ENCODE assay signal across 20 mouse cellular contexts in the genomic region with DNA sequence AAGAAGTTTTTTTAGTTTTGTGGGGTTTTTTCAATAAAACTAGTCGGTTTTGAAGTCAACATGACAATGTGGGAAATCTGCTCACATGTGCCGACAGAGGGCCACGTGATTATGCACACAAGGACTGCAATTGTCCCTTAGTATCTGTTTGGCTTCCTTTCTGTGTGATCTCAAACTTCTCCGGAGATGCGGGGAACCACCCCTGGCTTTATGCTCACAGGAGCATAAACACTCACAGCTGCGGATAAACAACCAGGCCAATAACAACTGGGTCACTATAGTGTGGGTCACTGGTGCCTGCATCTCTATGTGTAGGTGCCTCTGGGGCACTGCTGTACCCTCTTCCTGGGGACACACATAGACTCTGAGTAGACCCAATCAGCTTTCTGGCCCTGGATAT. TPM values are rescaled to one million over a fixed set of nuclear protein-coding genes. Genes with fewer than 3 reads are reported as not detected.
DNase-seq lines count a peak whose midpoint lies in the region; ATAC-seq lines count a peak whose summit lies in the region.
"Had no signal": no experiment of that assay in that cellular context is flagged by ENCODE, and none has a peak within 500 bp of the region (broad histone marks: within the 10 kb centered on the region; RNA-seq: fewer than 3 reads in every experiment).

No protein-coding gene starts in this region.

- H3K4me1 ChIP-seq in forebrain, embryonic 13.5 days = peaks cover 43% of the 10 kb centered on the region
- H3K4me1 ChIP-seq in forebrain, embryonic 11.5 days (replicated peaks; ENCODE audit: control insufficient read depth, insufficient read depth, low read length) = peaks cover 19% of the 10 kb centered on the region; the same call in 1 of the 2 replicates
- peaks cover 40% of the 10 kb centered on the region for H3K4me1 ChIP-seq in midbrain, embryonic 13.5 days (replicated peaks)
- H3K4me1 ChIP-seq in midbrain, embryonic 10.5 days = peaks cover 49% of the 10 kb centered on the region
- H3K4me1 ChIP-seq in hindbrain, embryonic 15.5 days (replicated peaks) = peaks cover 34% of the 10 kb centered on the region
- peaks cover 39% of the 10 kb centered on the region for H3K4me1 ChIP-seq in neural tube, embryonic 13.5 days (replicated peaks)

- H3K9me3 ChIP-seq in forebrain, embryonic 13.5 days (replicated peaks) = no peaks in the 10 kb centered on the region
- H3K9me3 ChIP-seq in forebrain, embryonic 11.5 days (ENCODE audit: control insufficient read depth, low read length) = no peaks in the 10 kb centered on the region
- no peaks in the 10 kb centered on the region for H3K9me3 ChIP-seq in midbrain, embryonic 13.5 days
- no peaks in the 10 kb centered on the region for H3K9me3 ChIP-seq in midbrain, embryonic 10.5 days (replicated peaks)
- no peaks in the 10 kb centered on the region for H3K9me3 ChIP-seq in hindbrain, embryonic 15.5 days
- no peaks in the 10 kb centered on the region for H3K9me3 ChIP-seq in neural tube, embryonic 13.5 days
- H3K9me3 ChIP-seq: heart, embryonic 10.5 days had no signal

- DNase-seq in forebrain, embryonic 11.5 days (ENCODE audit: low spot score) = no peak
- no peak for DNase-seq in midbrain, embryonic 10.5 days (ENCODE audit: low spot score)
- no peak for DNase-seq in T-cell, adult 2 months (ENCODE audit: low spot score)
- no peak for DNase-seq in lung, postnatal 10 days
- DNase-seq: adrenal gland, postnatal 36 days; cerebellum, adult 11-12 months; cerebellum, postnatal 14 days; embryo, embryonic 11 days; kidney, adult 2 months; kidney, postnatal 14 days; lung, adult 18-20 months; right cerebral cortex, postnatal 14 days had no signal

- H3K4me2 ChIP-seq in forebrain, embryonic 13.5 days = peak overlapping the region; percentile 83
- no peak overlapping the region for H3K4me2 ChIP-seq in forebrain, embryonic 11.5 days (ENCODE audit: low read depth, low read length, severe bottlenecking)
- peak overlapping the region; percentile 94 for H3K4me2 ChIP-seq in midbrain, embryonic 13.5 days (replicated peaks)
- peak overlapping the region; percentile 97 for H3K4me2 ChIP-seq in hindbrain, embryonic 15.5 days
- H3K4me2 ChIP-seq in neural tube, embryonic 13.5 days = peak overlapping the region; percentile 96
- H3K4me2 ChIP-seq: liver, embryonic 11.5 days had no signal

- no peaks in the 10 kb centered on the region for H3K36me3 ChIP-seq in forebrain, embryonic 13.5 days (ENCODE audit: poor library complexity, severe bottlenecking)
- no peaks in the 10 kb centered on the region for H3K36me3 ChIP-seq in forebrain, embryonic 11.5 days (ENCODE audit: control insufficient read depth, insufficient read depth, low read length)
- no peaks in the 10 kb centered on the region for H3K36me3 ChIP-seq in midbrain, embryonic 13.5 days
- H3K36me3 ChIP-seq in midbrain, embryonic 10.5 days = peaks cover 13% of the 10 kb centered on the region
- no peaks in the 10 kb centered on the region for H3K36me3 ChIP-seq in hindbrain, embryonic 15.5 days
- no peaks in the 10 kb centered on the region for H3K36me3 ChIP-seq in neural tube, embryonic 13.5 days
- H3K36me3 ChIP-seq: heart, embryonic 10.5 days had no signal

- H3K27ac ChIP-seq in forebrain, embryonic 13.5 days = no peak overlapping the region
- H3K27ac ChIP-seq in forebrain, embryonic 11.5 days (ENCODE audit: low read depth, low read length) = no peak overlapping the region
- no peak overlapping the region for H3K27ac ChIP-seq in midbrain, embryonic 13.5 days
- H3K27ac ChIP-seq in midbrain, embryonic 10.5 days (replicated peaks) = no peak overlapping the region
- H3K27ac ChIP-seq in hindbrain, embryonic 15.5 days (replicated peaks) = no peak overlapping the region
- H3K27ac ChIP-seq in neural tube, embryonic 13.5 days (replicated peaks) = no peak overlapping the region
- H3K27ac ChIP-seq: heart, embryonic 10.5 days had no signal

- H3K27me3 ChIP-seq in forebrain, embryonic 13.5 days = peaks cover 27% of the 10 kb centered on the region
- peaks cover 4% of the 10 kb centered on the region for H3K27me3 ChIP-seq in forebrain, embryonic 11.5 days (ENCODE audit: control insufficient read depth, insufficient read depth, low read length)
- H3K27me3 ChIP-seq in midbrain, embryonic 13.5 days = peaks cover 23% of the 10 kb centered on the region
- H3K27me3 ChIP-seq in midbrain, embryonic 10.5 days (ENCODE audit: low read depth, poor library complexity, severe bottlenecking) = peaks cover 45% of the 10 kb centered on the region
- peaks cover 15% of the 10 kb centered on the region for H3K27me3 ChIP-seq in hindbrain, embryonic 15.5 days
- H3K27me3 ChIP-seq in neural tube, embryonic 13.5 days = peaks cover 56% of the 10 kb centered on the region

- H3K9ac ChIP-seq in forebrain, embryonic 13.5 days = 0 out of 2 replicates have a peak overlapping the region, but pooled peaks have one; percentile 27
- H3K9ac ChIP-seq in forebrain, embryonic 11.5 days (ENCODE audit: low read length) = no peak overlapping the region
- H3K9ac ChIP-seq in midbrain, embryonic 13.5 days (replicated peaks) = no peak overlapping the region
- H3K9ac ChIP-seq in hindbrain, embryonic 15.5 days = no peak overlapping the region
- H3K9ac ChIP-seq in neural tube, embryonic 13.5 days = no peak overlapping the region

- 81% methylated on average over 6 of the region's 6 CpGs for WGBS in forebrain, embryonic 13.5 days
- WGBS in forebrain, embryonic 11.5 days = 82% methylated on average over 6 of the region's 6 CpGs
- WGBS in midbrain, embryonic 13.5 days = 76% methylated on average over 6 of the region's 6 CpGs
- 81% methylated on average over 6 of the region's 6 CpGs for WGBS in midbrain, embryonic 10.5 days
- WGBS in hindbrain, embryonic 15.5 days = 67% methylated on average over 6 of the region's 6 CpGs
- 72% methylated on average over 6 of the region's 6 CpGs for WGBS in neural tube, embryonic 13.5 days

- H3K4me3 ChIP-seq in forebrain, embryonic 13.5 days = peak overlapping the region; percentile 69
- H3K4me3 ChIP-seq in forebrain, embryonic 11.5 days (ENCODE audit: low read depth, low read length) = no peak overlapping the region
- 0 out of 2 replicates have a peak overlapping the region, but pooled peaks have one; percentile 59 for H3K4me3 ChIP-seq in midbrain, embryonic 13.5 days (replicated peaks)
- no peak overlapping the region; the same call in 1 of the 2 replicates for H3K4me3 ChIP-seq in midbrain, embryonic 10.5 days
- H3K4me3 ChIP-seq in hindbrain, embryonic 15.5 days = peak overlapping the region; percentile 63; the same call in 1 of the 2 replicates
- H3K4me3 ChIP-seq in neural tube, embryonic 13.5 days = peak overlapping the region; percentile 14; the same call in 1 of the 2 replicates
- H3K4me3 ChIP-seq: heart, embryonic 10.5 days; megakaryocyte, embryonic 14.5 days had no signal

- no peak for ATAC-seq in forebrain, embryonic 13.5 days
- ATAC-seq in forebrain, embryonic 11.5 days (replicated peaks; ENCODE audit: low FRiP score) = no peak
- ATAC-seq in midbrain, embryonic 13.5 days = no peak
- no peak for ATAC-seq in hindbrain, embryonic 15.5 days (ENCODE audit: low FRiP score, low read depth)
- ATAC-seq in neural tube, embryonic 13.5 days (ENCODE audit: low read depth) = no peak
- ATAC-seq: CD4-positive, CD25-positive, alpha-beta regulatory T cell, adult 4 months had no signal

RNA-seq across cellular contexts. Expression of gene Shc3, which starts 4.5 kb away (rescaled TPM):
- 4.2 and 5.2 TPM in 2 replicates for polyA plus RNA-seq in forebrain, embryonic 13.5 days (2015; fragmentation: Nextera tagmentation; extraction: Ambion mirVana)
- polyA plus RNA-seq in forebrain, embryonic 11.5 days (2014; fragmentation: Nextera tagmentation; extraction: Ambion mirVana) = 8.3 and 10.7 TPM in 2 replicates
- 3.2 and 4.1 TPM in 2 replicates for polyA plus RNA-seq in midbrain, embryonic 13.5 days (2015; fragmentation: Nextera tagmentation; extraction: Ambion mirVana)
- polyA plus RNA-seq in midbrain, embryonic 10.5 days (2016; fragmentation: Nextera tagmentation; extraction: Ambion mirVana) = 2.8 and 3.6 TPM in 2 replicates
- polyA plus RNA-seq in hindbrain, embryonic 15.5 days (2015; fragmentation: Nextera tagmentation; extraction: Ambion mirVana) = 7.3 and 8.4 TPM in 2 replicates
- 3.4 and 4.4 TPM in 2 replicates for polyA plus RNA-seq in neural tube, embryonic 13.5 days (2015; fragmentation: Nextera tagmentation; extraction: Ambion mirVana)
- polyA plus RNA-seq: CD4-positive, CD25-positive, alpha-beta regulatory T cell, adult 4 months; liver, embryonic 11.5 days had no signal

Comparison
In these comparisons a context has a peak if more than half of its experiments do, and no peak if none do; other contexts are left out.
1. H3K4me3 ChIP-seq: peak in forebrain, embryonic 13.5 days (single experiment), midbrain, embryonic 13.5 days (single experiment), hindbrain, embryonic 15.5 days (single experiment) and neural tube, embryonic 13.5 days (single experiment); none in forebrain, embryonic 11.5 days (single experiment) and midbrain, embryonic 10.5 days (single experiment).